Mouse (Mus musculus) induced T-regulatory cell, adult 2 months (primary cell): ENCODE measurements around the gene Nr6a1.

Experiments used
- DNase-seq: peaks from one replicate; pipeline ENCODE4 v3.0.0-alpha.2; 2012; ENCODE audit warnings: low read depth

Nr6a1 gene

GRCm38 (mm10) chr2:38713596-38713995 lies 213.9 kb downstream of the Nr6a1 start:
- no peak for DNase-seq

- DNase-seq: no peak
These were observed 214.7 kb downstream of the Nr6a1 start for GRCm38 (mm10) chr2:38712769-38713125.

GRCm38 (mm10) chr2:38712076-38712768 lies 215.3 kb downstream of the Nr6a1 start:
- DNase-seq: no peak

- no peak for DNase-seq
These were observed 216.0 kb downstream of the Nr6a1 start for GRCm38 (mm10) chr2:38711421-38711861.

GRCm38 (mm10) chr2:38710304-38711241 lies 216.9 kb downstream of the Nr6a1 start:
- DNase-seq: no peak

- DNase-seq: no peak
These were observed 218.4 kb downstream of the Nr6a1 start for GRCm38 (mm10) chr2:38708907-38709688.

- no peak for DNase-seq
These were observed 220.8 kb downstream of the Nr6a1 start for GRCm38 (mm10) chr2:38706661-38707060.

- DNase-seq: no peak
These were observed 222.5 kb downstream of the Nr6a1 start for GRCm38 (mm10) chr2:38705036-38705435.

- no peak for DNase-seq
These were observed 223.2 kb downstream of the Nr6a1 start for GRCm38 (mm10) chr2:38704336-38704735.

GRCm38 (mm10) chr2:38700177-38700576 lies 227.3 kb downstream of the Nr6a1 start:
- no peak for DNase-seq

GRCm38 (mm10) chr2:38698623-38699022 lies 228.9 kb downstream of the Nr6a1 start:
- no peak for DNase-seq

GRCm38 (mm10) chr2:38697128-38698120 lies 230.1 kb downstream of the Nr6a1 start:
- no peak for DNase-seq

- DNase-seq: no peak
These were observed 231.7 kb downstream of the Nr6a1 start for GRCm38 (mm10) chr2:38695770-38696169.

GRCm38 (mm10) chr2:38691542-38691941 lies 235.9 kb downstream of the Nr6a1 start:
- peak; percentile 38 for DNase-seq

GRCm38 (mm10) chr2:38689881-38690280 lies 237.6 kb downstream of the Nr6a1 start:
- no peak for DNase-seq

GRCm38 (mm10) chr2:38688791-38689520 lies 238.5 kb downstream of the Nr6a1 start:
- DNase-seq: peak; percentile 11

GRCm38 (mm10) chr2:38685746-38686145 lies 241.7 kb downstream of the Nr6a1 start:
- DNase-seq: no peak

GRCm38 (mm10) chr2:38683083-38683482 lies 244.4 kb downstream of the Nr6a1 start:
- DNase-seq: no peak

GRCm38 (mm10) chr2:38682209-38682608 lies 245.3 kb downstream of the Nr6a1 start:
- DNase-seq: no peak

GRCm38 (mm10) chr2:38678947-38679346 lies 248.5 kb downstream of the Nr6a1 start:
- no peak for DNase-seq
